Comparison of ENCODE assay signal across 14 mouse cellular contexts in the genomic region with DNA sequence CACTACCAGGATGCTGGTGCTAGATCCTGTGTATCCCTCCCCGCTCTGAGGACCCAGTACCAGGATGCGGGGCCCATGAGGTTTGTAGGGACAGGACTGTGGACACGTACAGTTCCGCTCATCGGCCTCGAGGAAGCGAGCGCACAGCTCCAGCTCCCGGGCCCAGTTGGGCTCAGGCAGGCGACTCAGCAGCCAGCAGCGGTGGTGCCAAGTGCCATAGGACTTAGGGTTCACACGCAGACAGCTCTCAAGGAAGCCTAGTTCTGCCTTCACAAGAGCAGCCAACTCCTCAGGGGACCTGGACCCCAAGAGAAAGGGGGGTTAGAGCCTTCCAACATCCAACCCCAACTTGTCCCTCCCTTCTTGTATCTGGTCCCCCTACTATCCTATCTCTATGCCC. TPM values are rescaled to one million over a fixed set of nuclear protein-coding genes. Genes with fewer than 3 reads are reported as not detected.
DNase-seq lines count a peak whose midpoint lies in the region; ATAC-seq and TF ChIP-seq lines count a peak whose summit lies in the region.
"Had no signal": no experiment of that assay in that cellular context is flagged by ENCODE, and none has a peak within 500 bp of the region (broad histone marks: within the 10 kb centered on the region; RNA-seq: fewer than 3 reads in every experiment).

No protein-coding gene starts in this region.

- no peaks in the 10 kb centered on the region for H3K27me3 ChIP-seq in kidney, embryonic 15.5 days
- H3K27me3 ChIP-seq in embryonic facial prominence, embryonic 14.5 days (replicated peaks; ENCODE audit: control insufficient read depth, insufficient read depth, low read length): no peaks in the 10 kb centered on the region
- no peaks in the 10 kb centered on the region for H3K27me3 ChIP-seq in liver, postnatal 0 days (ENCODE audit: insufficient read depth, low read length)
- H3K27me3 ChIP-seq: megakaryocyte, embryonic 14.5 days had no signal

- peak overlapping the region; percentile 77 for H3K4me2 ChIP-seq in kidney, embryonic 15.5 days
- 0 out of 2 replicates have a peak overlapping the region, but pooled peaks have one; percentile 62 for H3K4me2 ChIP-seq in embryonic facial prominence, embryonic 14.5 days (ENCODE audit: low read depth, low read length)
- peak overlapping the region; percentile 84 for H3K4me2 ChIP-seq in liver, postnatal 0 days (ENCODE audit: low read depth, low read length)

- peak overlapping the region; percentile 88 for H3K4me3 ChIP-seq in kidney, embryonic 15.5 days (replicated peaks)
- no peak overlapping the region for H3K4me3 ChIP-seq in embryonic facial prominence, embryonic 14.5 days (ENCODE audit: low read depth, low read length)
- no peak overlapping the region for H3K4me3 ChIP-seq in liver, postnatal 0 days (ENCODE audit: low read depth, low read length)

- H3K27ac ChIP-seq in kidney, embryonic 15.5 days: peak overlapping the region; percentile 32; the same call in 1 of the 2 replicates
- no peak overlapping the region for H3K27ac ChIP-seq in embryonic facial prominence, embryonic 14.5 days (replicated peaks; ENCODE audit: low read depth, low read length)
- H3K27ac ChIP-seq in liver, postnatal 0 days (ENCODE audit: low read depth): peak overlapping the region; percentile 56

- WGBS in kidney, embryonic 15.5 days: 92% methylated on average over 12 of the region's 12 CpGs
- 92% methylated on average over 11 of the region's 12 CpGs for WGBS in embryonic facial prominence, embryonic 14.5 days
- 88% methylated on average over 12 of the region's 12 CpGs for WGBS in liver, postnatal 0 days (ENCODE audit: insufficient replicate concordance)

- no peaks in the 10 kb centered on the region for H3K9me3 ChIP-seq in kidney, embryonic 15.5 days (replicated peaks)
- H3K9me3 ChIP-seq in embryonic facial prominence, embryonic 14.5 days (ENCODE audit: control insufficient read depth, low read length): no peaks in the 10 kb centered on the region
- no peaks in the 10 kb centered on the region for H3K9me3 ChIP-seq in liver, postnatal 0 days (ENCODE audit: low read length)
- H3K9me3 ChIP-seq: megakaryocyte, embryonic 14.5 days had no signal

- peaks cover 40% of the 10 kb centered on the region for H3K36me3 ChIP-seq in kidney, embryonic 15.5 days
- peaks cover 34% of the 10 kb centered on the region for H3K36me3 ChIP-seq in embryonic facial prominence, embryonic 14.5 days (ENCODE audit: control insufficient read depth, insufficient read depth, low read length)
- peaks cover 19% of the 10 kb centered on the region for H3K36me3 ChIP-seq in liver, postnatal 0 days (replicated peaks; ENCODE audit: insufficient read depth, low read length)

- no peak for ATAC-seq in kidney, embryonic 15.5 days (replicated peaks; ENCODE audit: low FRiP score)
- ATAC-seq in embryonic facial prominence, embryonic 14.5 days (ENCODE audit: low read depth): no peak
- ATAC-seq in liver, postnatal 0 days: no peak
- ATAC-seq: activated CD4-positive, CD25-positive, alpha-beta regulatory T cell, adult 4 months had no signal

- peak; percentile 30 for DNase-seq in cerebellum, adult 11-12 months
- DNase-seq in cerebellum, postnatal 4 days (ENCODE audit: low spot score in 2 of 2): no peak
- DNase-seq in kidney, adult 8-10 months: no peak
- no peak for DNase-seq in embryonic facial prominence, embryonic 14.5 days (ENCODE audit: low spot score)
- no peak for DNase-seq in liver, postnatal 0 days
- DNase-seq in natural killer cell, adult 2 months (ENCODE audit: low spot score in 2 of 2): no peak
- no peak for DNase-seq in B cell, adult 2 months
- DNase-seq: cerebellum, postnatal 36 days; gastrocnemius, postnatal 36 days; heart, postnatal 10 days; right cerebral cortex, postnatal 4 days had no signal

- TF ChIP-seq EP300 in liver, postnatal 0 days (IDR thresholded peaks at IDR 0.05; ENCODE audit: low read depth): no peak

- H3K4me1 ChIP-seq in kidney, embryonic 15.5 days: peaks cover 16% of the 10 kb centered on the region
- H3K4me1 ChIP-seq in embryonic facial prominence, embryonic 14.5 days (ENCODE audit: control insufficient read depth, insufficient read depth, low read length): 0 out of 2 replicates have a peak, but pooled peaks cover 3% of the 10 kb centered on the region
- H3K4me1 ChIP-seq in liver, postnatal 0 days (ENCODE audit: insufficient read depth): peaks cover 28% of the 10 kb centered on the region

- TF ChIP-seq CTCF in liver, postnatal 0 days (IDR thresholded peaks at IDR 0.05; ENCODE audit: low read depth): no peak

- 0 out of 2 replicates have a peak overlapping the region, but pooled peaks have one; percentile 83 for H3K9ac ChIP-seq in kidney, embryonic 15.5 days
- no peak overlapping the region for H3K9ac ChIP-seq in embryonic facial prominence, embryonic 14.5 days (ENCODE audit: low read depth, low read length)
- no peak overlapping the region for H3K9ac ChIP-seq in liver, postnatal 0 days (replicated peaks)

RNA-seq across cellular contexts. Expression of gene Rabggta, which starts 1.4 kb away (rescaled TPM):
- 37.6 and 41.8 TPM in 2 replicates for polyA plus RNA-seq in kidney, embryonic 15.5 days (2015; fragmentation: Nextera tagmentation; extraction: Ambion mirVana)
- 20.7 and 20.9 TPM in 2 replicates for polyA plus RNA-seq in embryonic facial prominence, embryonic 14.5 days (2014; fragmentation: Nextera tagmentation; extraction: Ambion mirVana)
- 18.5 and 21.2 TPM in 2 replicates for polyA plus RNA-seq in liver, postnatal 0 days (2015; fragmentation: Nextera tagmentation; extraction: Ambion mirVana)

RNA-seq across cellular contexts. Expression of gene Tgm1, which starts 6.9 kb away (rescaled TPM):
- 2.1 TPM in 2 replicates for polyA plus RNA-seq in kidney, embryonic 15.5 days (2015; fragmentation: Nextera tagmentation; extraction: Ambion mirVana)
- polyA plus RNA-seq in embryonic facial prominence, embryonic 14.5 days (2014; fragmentation: Nextera tagmentation; extraction: Ambion mirVana): 7.1 and 8.0 TPM in 2 replicates
- 3.6 and 4.7 TPM in 2 replicates for polyA plus RNA-seq in liver, postnatal 0 days (2015; fragmentation: Nextera tagmentation; extraction: Ambion mirVana)
- polyA plus RNA-seq: activated CD4-positive, CD25-positive, alpha-beta regulatory T cell, adult 4 months had no signal

RNA-seq across cellular contexts. Expression of gene Dhrs1, which starts 24.8 kb away (rescaled TPM):
- 94.5 and 94.7 TPM in 2 replicates for polyA plus RNA-seq in kidney, embryonic 15.5 days (2015; fragmentation: Nextera tagmentation; extraction: Ambion mirVana)
- polyA plus RNA-seq in embryonic facial prominence, embryonic 14.5 days (2014; fragmentation: Nextera tagmentation; extraction: Ambion mirVana): 76.5 and 83.8 TPM in 2 replicates
- polyA plus RNA-seq in liver, postnatal 0 days (2015; fragmentation: Nextera tagmentation; extraction: Ambion mirVana): 98.6 and 103 TPM in 2 replicates

RNA-seq across cellular contexts. Expression of gene Nop9, which starts 24.8 kb away (rescaled TPM):
- 38.6 and 43.4 TPM in 2 replicates for polyA plus RNA-seq in kidney, embryonic 15.5 days (2015; fragmentation: Nextera tagmentation; extraction: Ambion mirVana)
- polyA plus RNA-seq in embryonic facial prominence, embryonic 14.5 days (2014; fragmentation: Nextera tagmentation; extraction: Ambion mirVana): 32.6 and 36.9 TPM in 2 replicates
- 13.2 and 14.5 TPM in 2 replicates for polyA plus RNA-seq in liver, postnatal 0 days (2015; fragmentation: Nextera tagmentation; extraction: Ambion mirVana)

RNA-seq across cellular contexts. Expression of gene Cideb, which starts 37.6 kb away (rescaled TPM):
- 10.0 and 11.2 TPM in 2 replicates for polyA plus RNA-seq in kidney, embryonic 15.5 days (2015; fragmentation: Nextera tagmentation; extraction: Ambion mirVana)
- polyA plus RNA-seq in embryonic facial prominence, embryonic 14.5 days (2014; fragmentation: Nextera tagmentation; extraction: Ambion mirVana): 0.33 and 0.59 TPM in 2 replicates
- polyA plus RNA-seq in liver, postnatal 0 days (2015; fragmentation: Nextera tagmentation; extraction: Ambion mirVana): 191 and 192 TPM in 2 replicates
- polyA plus RNA-seq: activated CD4-positive, CD25-positive, alpha-beta regulatory T cell, adult 4 months had no signal
